Mouse (Mus musculus) ZHBTc4 (cell line): ENCODE data around the gene Parp2.
"Not testable (repeated sequence)": the region's sequence is repeated elsewhere in the genome, so short reads cannot be mapped to it uniquely, and the experiment has no call there.

Experiments
- DNase-seq: peaks from one replicate; pipeline ENCODE4 v3.0.0-alpha.2; 2011; ENCODE audit warnings: low read depth, low spot score

Parp2 gene

GRCm38 (mm10) chr14:50807487-50808072 lies at the start of gene Parp2, which contains the start of gene Ccnb1ip1:
Parp2 (plus strand) TSS chr14:50807841.
Ccnb1ip1 (minus strand) TSS chr14:50807732.
- DNase-seq = peak; percentile 97

- no peak for DNase-seq
Observed at GRCm38 (mm10) chr14:50758416-50759085, 49.1 kb upstream of the Parp2 start.

DNA sequence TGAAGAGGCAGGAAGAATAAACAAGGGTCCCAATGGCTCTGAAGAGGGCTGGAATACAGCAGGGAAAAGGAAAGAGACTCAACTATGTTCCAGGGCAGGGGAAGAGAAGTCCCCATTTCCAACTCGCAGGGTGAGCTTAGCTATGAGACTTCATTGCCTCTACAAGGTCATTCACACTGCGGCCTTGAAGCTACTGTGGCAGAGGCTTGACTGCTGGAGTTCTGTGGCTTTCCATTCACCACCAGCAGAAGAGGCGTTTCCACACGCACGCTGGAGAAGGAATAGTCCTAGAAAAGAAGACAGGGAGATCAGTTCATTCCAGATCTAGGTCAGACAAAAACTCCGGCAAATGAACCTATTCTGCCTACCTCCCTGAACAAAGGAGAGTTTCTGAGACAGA lies 41.9 kb upstream of the Parp2 start:
- peak; percentile 33 for DNase-seq

- DNase-seq = peak; percentile 56
Observed at GRCm38 (mm10) chr14:50771342-50771741, 36.3 kb upstream of the Parp2 start.

GRCm38 (mm10) chr14:50782166-50782565 lies 25.5 kb upstream of the Parp2 start:
- DNase-seq = peak; percentile 73

DNA sequence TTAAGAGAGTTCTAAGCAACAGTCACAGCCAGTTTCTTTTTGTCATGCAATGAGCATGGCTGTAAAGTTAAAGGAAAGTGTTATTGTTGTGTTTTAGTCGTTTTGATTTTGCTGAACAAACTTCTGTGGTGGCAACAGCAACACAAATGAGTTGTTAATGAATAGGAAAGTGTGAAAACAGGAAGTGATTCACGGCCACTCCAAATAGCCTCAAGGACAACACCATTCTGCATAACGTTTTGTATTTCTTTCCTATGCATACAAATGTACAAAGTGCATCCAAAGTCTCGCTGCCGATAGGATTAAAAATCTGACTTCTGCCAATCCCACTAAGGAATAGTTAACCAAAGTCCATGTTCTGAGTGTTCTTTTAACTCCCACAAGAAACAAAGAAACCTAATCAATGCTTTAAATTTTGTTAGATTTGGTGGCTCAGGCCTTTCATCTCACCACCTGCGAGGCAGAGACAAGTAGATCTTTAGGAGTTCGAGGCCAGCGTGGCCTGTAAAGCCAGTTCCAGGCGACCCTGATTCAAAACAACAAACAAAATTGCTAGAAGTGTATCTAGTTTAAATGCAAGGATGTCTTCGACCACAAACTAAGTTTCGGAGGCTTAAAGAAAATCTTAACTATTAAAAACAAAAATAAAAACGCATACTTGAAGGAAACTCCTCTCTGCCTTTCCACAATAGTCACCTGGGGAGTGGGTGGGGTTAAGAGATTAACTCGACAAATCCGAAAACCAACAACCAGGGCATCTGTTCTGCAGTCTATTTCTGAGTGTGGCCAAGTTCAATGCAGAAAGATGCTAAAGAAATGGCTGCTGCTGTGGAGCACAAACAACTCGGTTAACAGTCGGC lies 23.0 kb upstream of the Parp2 start:
- no peak for DNase-seq

DNA sequence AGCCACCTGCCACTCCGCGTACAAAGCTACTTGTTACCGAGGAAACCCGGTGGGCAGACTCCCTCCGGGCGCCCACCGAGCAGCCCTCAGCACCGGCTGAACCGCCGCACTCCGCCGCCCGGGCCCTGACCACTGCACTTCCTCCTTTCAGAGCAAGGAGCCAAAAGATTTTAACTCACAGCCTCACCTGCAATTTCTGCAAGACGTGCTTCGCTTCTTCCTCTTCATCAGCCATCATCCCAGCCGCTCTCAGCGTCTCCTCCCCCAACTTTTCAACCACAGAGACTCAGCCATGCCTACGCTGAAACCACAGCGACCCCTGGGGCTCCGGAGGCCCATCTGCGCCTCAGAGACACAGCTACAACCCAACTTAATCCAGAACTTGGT lies 22.4 kb upstream of the Parp2 start, which contains the start of gene Ttc5:
Gene Ttc5 (minus strand): TSS at position 269 of the 387 bp plus-strand sequence.
- DNase-seq = peak; percentile 94

- DNase-seq = no peak
Observed at GRCm38 (mm10) chr14:50788157-50788556, 19.5 kb upstream of the Parp2 start.

- peak; percentile 83 for DNase-seq
Observed at GRCm38 (mm10) chr14:50795261-50795935, 12.2 kb upstream of the Parp2 start.

DNA sequence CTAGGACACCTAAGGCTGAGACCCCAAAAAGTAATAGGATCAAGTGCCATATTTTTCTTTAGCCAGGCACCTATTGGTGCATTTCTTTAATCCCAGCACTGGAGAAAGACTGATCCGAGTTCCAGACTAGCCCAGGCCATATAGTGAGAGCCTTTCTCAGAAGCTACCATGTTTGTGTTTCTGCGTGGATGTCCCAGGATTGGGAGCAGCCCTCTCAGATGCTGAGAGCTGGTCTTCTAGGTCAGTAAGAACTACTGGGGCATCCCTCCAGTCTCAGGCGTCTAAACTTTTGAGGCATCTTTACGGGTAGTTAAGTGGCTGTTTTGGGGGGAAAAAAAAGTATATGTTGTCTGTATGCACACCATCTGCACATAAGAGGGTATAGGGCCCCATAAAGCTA lies 11.7 kb upstream of the Parp2 start:
- no peak for DNase-seq

DNA sequence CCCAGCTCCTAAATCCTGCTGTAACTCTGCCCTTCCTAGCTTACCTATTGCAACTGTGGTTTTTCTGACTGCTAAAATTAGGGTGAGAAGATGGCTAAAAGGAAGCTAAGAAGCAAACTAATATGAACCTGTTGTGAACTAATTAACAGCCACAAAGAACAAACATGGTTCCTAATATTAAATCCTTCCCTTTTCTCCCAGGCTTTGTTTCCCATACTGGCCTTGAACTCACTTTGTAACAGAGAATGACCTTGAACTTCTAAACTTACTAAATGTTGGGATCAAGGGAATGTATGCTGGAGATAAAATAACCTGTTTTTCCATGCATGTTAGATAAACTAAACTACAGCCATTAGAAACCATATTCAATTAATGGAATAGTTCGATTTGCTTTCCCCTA lies 11.2 kb upstream of the Parp2 start:
- no peak for DNase-seq

- DNase-seq = peak; percentile 77
Observed at GRCm38 (mm10) chr14:50798512-50798911, 9.1 kb upstream of the Parp2 start.

DNA sequence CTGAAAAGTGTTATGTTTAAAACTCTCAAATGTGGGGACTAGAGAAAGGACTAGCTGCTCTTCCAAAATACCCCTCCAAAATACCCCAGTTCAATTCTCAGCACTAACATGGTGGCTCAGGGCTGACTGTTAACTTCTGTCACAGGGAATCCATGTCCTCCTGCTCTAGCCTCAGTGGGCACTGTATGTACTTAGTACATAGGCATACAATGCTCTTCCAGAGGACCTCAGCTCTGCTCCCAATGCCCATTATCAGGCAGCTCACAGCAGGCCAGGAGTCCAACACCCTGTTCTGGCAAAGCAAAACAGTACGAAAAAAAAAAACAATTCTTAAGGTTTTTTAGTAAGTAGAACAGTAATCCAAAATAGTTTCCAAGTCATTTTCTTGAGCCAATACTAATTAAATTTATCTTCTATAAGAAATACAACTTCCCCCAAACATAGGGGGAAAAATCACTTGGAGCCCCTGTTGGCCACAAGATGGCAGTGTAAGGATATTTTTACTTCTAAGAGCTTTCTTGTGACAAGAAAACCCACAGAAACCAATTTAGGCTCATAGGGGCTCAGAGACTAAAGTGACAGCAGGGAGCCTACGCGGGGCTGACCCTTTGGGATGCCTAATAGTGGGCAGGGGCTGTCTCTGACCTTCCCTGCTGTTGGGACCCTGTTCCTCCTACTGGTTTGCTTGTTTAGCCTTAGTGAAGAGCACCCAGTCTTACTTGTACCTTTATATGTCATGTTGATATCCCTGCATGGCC lies 8.0 kb upstream of the Parp2 start:
- DNase-seq = peak; percentile 72

- DNase-seq = no peak
Observed at GRCm38 (mm10) chr14:50802441-50802840, 5.2 kb upstream of the Parp2 start.

DNA sequence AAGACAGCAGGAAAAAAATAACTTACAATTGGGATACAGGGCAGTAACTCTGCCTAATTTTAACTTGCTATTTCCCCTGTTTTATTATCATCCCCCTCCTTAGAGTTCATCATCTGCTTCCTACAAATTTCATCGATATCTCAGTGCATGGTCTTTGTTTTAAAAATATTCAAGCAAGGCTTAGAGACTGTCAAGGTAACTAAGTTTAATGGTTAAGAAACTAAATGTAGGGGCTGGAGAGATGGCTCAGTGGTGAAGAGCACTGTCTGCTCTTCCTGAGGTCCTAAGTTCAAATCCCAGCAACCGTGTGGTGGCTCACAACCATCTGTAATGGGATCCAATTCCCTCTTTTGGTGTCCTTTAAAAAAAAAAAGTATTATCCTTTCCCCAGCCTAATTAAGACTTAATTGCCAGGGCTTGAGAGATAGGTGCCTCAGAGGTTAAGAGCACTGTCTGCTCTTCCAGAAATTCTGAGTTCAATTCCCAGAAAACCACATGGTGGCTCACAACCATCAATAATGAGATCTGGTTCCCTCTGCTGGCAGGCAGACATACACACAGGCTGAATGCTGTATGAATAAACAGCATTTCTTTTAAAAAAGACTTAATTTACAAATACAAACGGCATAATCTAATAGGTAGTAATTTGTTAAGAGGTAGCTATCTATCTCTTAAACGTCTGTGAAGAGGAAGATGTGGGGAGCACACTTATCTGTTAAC lies 4.6 kb upstream of the Parp2 start:
- DNase-seq = peak; percentile 75

DNA sequence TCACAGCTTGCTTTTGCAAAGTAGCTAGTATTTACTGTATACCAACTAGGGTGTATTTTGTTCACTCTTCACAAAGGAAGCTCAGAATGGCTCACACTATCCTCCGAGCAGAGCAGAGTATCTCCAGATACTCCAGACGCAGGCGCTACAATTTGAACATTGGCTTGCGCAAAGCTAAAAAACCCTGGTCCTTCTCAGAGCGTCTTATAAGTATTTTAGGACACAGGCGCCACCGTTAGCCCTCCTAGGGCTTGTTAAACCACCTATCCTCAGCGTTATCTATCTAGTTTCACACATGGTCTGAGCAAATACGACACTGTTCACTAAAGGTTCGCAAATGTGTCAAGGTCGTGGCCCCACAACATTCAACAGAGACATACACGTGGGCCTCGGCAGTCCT lies 3.0 kb upstream of the Parp2 start:
- no peak for DNase-seq

DNA sequence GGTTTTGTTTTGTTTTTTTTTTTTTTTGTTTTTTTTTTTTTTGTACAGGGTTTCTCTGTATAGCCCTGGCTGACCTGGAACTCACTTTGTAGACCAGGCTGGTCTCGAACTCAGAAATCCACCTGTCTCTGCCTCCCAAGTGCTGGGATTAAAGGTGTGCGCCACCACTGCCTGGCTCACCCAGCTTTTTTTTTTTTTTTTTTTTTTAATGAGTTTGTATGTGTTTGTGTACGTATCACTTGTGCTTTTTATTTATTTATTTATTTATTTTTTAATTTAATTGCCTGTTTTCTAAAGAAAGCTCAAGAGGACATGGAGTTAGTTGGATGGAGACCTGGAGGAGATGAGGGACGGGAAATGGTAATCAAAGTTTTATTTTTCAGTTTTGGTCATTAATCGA lies 1.2 kb upstream of the Parp2 start:
- not testable (repeated sequence) for DNase-seq

GRCm38 (mm10) chr14:50813060-50813459 lies 5.4 kb downstream of the Parp2 start:
- DNase-seq = no peak

GRCm38 (mm10) chr14:50823240-50823639 lies 15.6 kb downstream of the Parp2 start:
- DNase-seq = no peak

DNA sequence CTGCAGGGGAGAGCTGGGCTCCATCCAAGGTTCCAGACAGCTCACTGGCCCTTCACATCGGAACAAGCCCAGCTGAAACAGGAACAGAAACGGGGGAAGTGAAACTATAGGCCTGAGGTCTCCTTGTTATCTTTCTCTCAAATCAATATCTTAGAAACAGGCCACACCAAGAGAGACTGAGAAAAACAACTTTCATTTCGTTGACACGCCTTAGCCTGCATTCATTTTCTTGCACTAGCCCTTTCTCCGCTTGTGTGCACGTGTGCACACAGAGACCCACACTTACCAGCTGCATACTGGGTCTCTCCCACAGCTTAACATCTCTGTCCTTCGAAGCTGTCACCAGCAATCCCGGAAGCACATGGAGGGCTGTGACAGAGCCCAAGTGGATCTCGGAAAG lies 16.6 kb downstream of the Parp2 start:
- DNase-seq = no peak
